Mouse (Mus musculus) midbrain, postnatal 0 days (tissue): ENCODE results near the gene Mon1a. TPM values are rescaled to one million over a fixed set of nuclear protein-coding genes. Genes with fewer than 3 reads are reported as not detected.

Experiments
- ATAC-seq: fragments of 200-750 bp; cut with Nextera tagmentation; 2 replicates; pipeline ENCODE4 v1.8.0; 2017; ENCODE audit warnings: moderate number of reproducible peaks, mild to moderate bottlenecking, moderate TSS enrichment, moderate library complexity; ENCODE audit not compliant: low FRiP score
- DNase-seq: peaks from one replicate; pipeline ENCODE4 v3.0.0-alpha.2; 2015; ENCODE audit warnings: low spot score
- H3K27ac ChIP-seq: fragments of 300-500 bp; sonication (generic); 2 replicates; pipeline ENCODE4 v1.5.1; 2014; ENCODE audit warnings: low read depth, mild to moderate bottlenecking, low read length, mixed read lengths
- H3K27me3 ChIP-seq: fragments of 300-500 bp; sonication (generic); 2 replicates; pipeline ENCODE4 v1.6.1; 2014; ENCODE audit warnings: low read length, control low read depth, mixed read lengths; ENCODE audit not compliant: insufficient read depth
- H3K36me3 ChIP-seq: fragments of 300-500 bp; sonication (generic); 2 replicates; pipeline ENCODE4 v1.6.1; 2014; ENCODE audit warnings: low read length, control low read depth, mixed read lengths; ENCODE audit not compliant: insufficient read depth
- H3K4me1 ChIP-seq: fragments of 300-500 bp; sonication (generic); 2 replicates; pipeline ENCODE4 v1.6.1; 2014; ENCODE audit warnings: mild to moderate bottlenecking, control low read depth, antibody characterized with exemption, low read length, mixed read lengths; ENCODE audit not compliant: insufficient read depth
- H3K4me2 ChIP-seq: fragments of 300-500 bp; sonication (generic); 2 replicates; pipeline ENCODE4 v1.6.1; 2014; ENCODE audit warnings: low read depth, mild to moderate bottlenecking, low read length, mixed read lengths; ENCODE audit not compliant: poor library complexity, severe bottlenecking
- H3K4me3 ChIP-seq: fragments of 300-500 bp; sonication (generic); 2 replicates; pipeline ENCODE4 v1.5.1; 2014; ENCODE audit warnings: low read depth, mild to moderate bottlenecking, low read length, moderate library complexity
- H3K9ac ChIP-seq: fragments of 300-500 bp; sonication (generic); replicated peaks from 2 replicates; pipeline ENCODE4 v1.6.1; 2014; ENCODE audit warnings: mild to moderate bottlenecking, low read length, moderate library complexity, mixed read lengths; ENCODE audit not compliant: poor library complexity, severe bottlenecking
- H3K9me3 ChIP-seq: fragments of 300-500 bp; sonication (generic); 2 replicates; pipeline ENCODE4 v1.6.1; 2016; ENCODE audit warnings: low read length, control low read depth
- CTCF ChIP-seq: IDR thresholded peaks from 2 replicates; pipeline ENCODE4 v1.5.1; 2016; ENCODE audit warnings: antibody characterized with exemption, mild to moderate bottlenecking
- WGBS: fragments of 180-500 bp; shearing (Covaris S2); extraction: QIAGEN DNeasy Blood & Tissue Kit; methylation state at CpG from one replicate; pipeline ENCODE4 v1.1.7; 2014; 5-methylcytosine and 5-hydroxymethylcytosine counted together
- polyA plus RNA-seq: library from polyadenylated mRNA; unstranded; fragments of >200 nt; fragmentation: Nextera tagmentation; extraction: Ambion mirVana; gene quantifications from 2 replicates; pipeline ENCODE4 v1.2.1, GENCODE M21; 2015
- total RNA-seq: library from RNA; depleted of rRNA; stranded (reverse); fragments of >200 nt; gene quantifications from 2 replicates; pipeline ENCODE4 v1.2.3, GENCODE M21; 2014; rRNA removed

The Mon1a gene
- total and polyA plus RNA-seq, 2 experiments from 2014 or later: 16.7 to 24.9 TPM

- WGBS: 76% methylated on average over 13 of the region's 13 CpGs
- no peaks in the 10 kb centered on the region for H3K4me1 ChIP-seq
- no peak overlapping the region for H3K27ac ChIP-seq
- ATAC-seq (no peak), DNase-seq (no peak)
- no peaks in the 10 kb centered on the region for H3K27me3 ChIP-seq
- H3K9ac ChIP-seq: no peak overlapping the region
- H3K4me3 ChIP-seq: no peak overlapping the region
- H3K36me3 ChIP-seq: peaks cover 29% of the 10 kb centered on the region
- H3K9me3 ChIP-seq: no peaks in the 10 kb centered on the region
- no peak overlapping the region for H3K4me2 ChIP-seq
- no peak for TF ChIP-seq CTCF
These were observed 61.4 kb downstream of the Mon1a start for GRCm38 (mm10) chr9:107949184-107949921.

GRCm38 (mm10) chr9:107949922-107950235, 61.9 kb downstream of the Mon1a start, which contains the start of gene Traip:
TSS of gene Traip (plus strand) at chr9:107950136.
- no peak for TF ChIP-seq CTCF
- H3K4me1 ChIP-seq: no peaks in the 10 kb centered on the region
- H3K9me3 ChIP-seq: no peaks in the 10 kb centered on the region
- WGBS: 92% methylated on average over 10 of the region's 10 CpGs
- no peaks in the 10 kb centered on the region for H3K27me3 ChIP-seq
- no peak for DNase-seq
- H3K4me3 ChIP-seq: peak within 1 kb of the TSS; percentile 49
- no peak for ATAC-seq
- peak within 1 kb of the TSS; percentile 29; the same call in 1 of the 2 replicates for H3K9ac ChIP-seq
- H3K27ac ChIP-seq: peak within 1 kb of the TSS; percentile 70
- H3K4me2 ChIP-seq: peak within 1 kb of the TSS; percentile 63
- peaks cover 29% of the 10 kb centered on the region for H3K36me3 ChIP-seq

GRCm38 (mm10) chr9:107950460-107951355, 62.8 kb downstream of the Mon1a start:
- H3K4me2 ChIP-seq: peak overlapping the region; percentile 63
- H3K27ac ChIP-seq: peak overlapping the region; percentile 70
- no peak for TF ChIP-seq CTCF
- H3K27me3 ChIP-seq: no peaks in the 10 kb centered on the region
- DNase-seq (peak; percentile 95), ATAC-seq (peak; percentile 90)
- peaks cover 26% of the 10 kb centered on the region for H3K36me3 ChIP-seq
- H3K4me1 ChIP-seq: no peaks in the 10 kb centered on the region
- H3K9ac ChIP-seq: peak overlapping the region; percentile 29; the same call in 1 of the 2 replicates
- H3K4me3 ChIP-seq: peak overlapping the region; percentile 49
- 13% methylated on average over 45 of the region's 45 CpGs for WGBS
- no peaks in the 10 kb centered on the region for H3K9me3 ChIP-seq

Other genes starting within 250 kb of the Mon1a start
- gene Slc38a3, start 218.6 kb upstream of the Mon1a start, total RNA-seq: 70.0 and 94.5 TPM in 2 replicates
- 37.6 and 44.6 TPM in 2 replicates for gene Slc38a3, start 218.6 kb upstream of the Mon1a start, polyA plus RNA-seq
- gene Gnat1, start 208.4 kb upstream of the Mon1a start, total RNA-seq: 0.52 and 0.55 TPM in 2 replicates
- 2.3 and 2.6 TPM in 2 replicates for gene Gnat1, start 208.4 kb upstream of the Mon1a start, polyA plus RNA-seq
- gene Sema3f, start 177.7 kb upstream of the Mon1a start, total RNA-seq: 115 and 120 TPM in 2 replicates
- gene Sema3f, start 177.7 kb upstream of the Mon1a start, polyA plus RNA-seq: 13.5 and 14.1 TPM in 2 replicates
- 142 and 145 TPM in 2 replicates for gene Rbm5, start 117.2 kb upstream of the Mon1a start, total RNA-seq
- 159 and 160 TPM in 2 replicates for gene Rbm5, start 117.2 kb upstream of the Mon1a start, polyA plus RNA-seq
- gene Rbm6, start 14.9 kb upstream of the Mon1a start, total RNA-seq: 81.3 and 87.9 TPM in 2 replicates
- 48.8 and 57.9 TPM in 2 replicates for gene Rbm6, start 14.9 kb upstream of the Mon1a start, polyA plus RNA-seq
- 1.2 and 1.8 TPM in 2 replicates for gene Mst1r, start 18.7 kb downstream of the Mon1a start, total RNA-seq
- 1.1 and 1.2 TPM in 2 replicates for gene Mst1r, start 18.7 kb downstream of the Mon1a start, polyA plus RNA-seq
- 0.05 TPM in 1 of 2 replicates, not detected in the other for gene Actl11, start 40.3 kb downstream of the Mon1a start, total RNA-seq
- not detected in 2 replicates for gene Actl11, start 40.3 kb downstream of the Mon1a start, polyA plus RNA-seq
- gene Camkv, start 47.5 kb downstream of the Mon1a start, total RNA-seq: 133 and 153 TPM in 2 replicates
- 136 and 149 TPM in 2 replicates for gene Camkv, start 47.5 kb downstream of the Mon1a start, polyA plus RNA-seq
- gene Traip, start 62.0 kb downstream of the Mon1a start, total RNA-seq: 9.0 and 11.4 TPM in 2 replicates
- gene Traip, start 62.0 kb downstream of the Mon1a start, polyA plus RNA-seq: 11.6 and 12.0 TPM in 2 replicates
- 1.9 and 4.2 TPM in 2 replicates for gene Uba7, start 87.4 kb downstream of the Mon1a start, total RNA-seq
- 5.0 and 5.7 TPM in 2 replicates for gene Uba7, start 87.4 kb downstream of the Mon1a start, polyA plus RNA-seq
- 0.55 TPM in 1 of 2 replicates, not detected in the other for gene Gm20661, start 94.9 kb downstream of the Mon1a start, total RNA-seq
- 0.33 and 0.48 TPM in 2 replicates for gene Gm20661, start 94.9 kb downstream of the Mon1a start, polyA plus RNA-seq
- gene Inka1, start 97.7 kb downstream of the Mon1a start, total RNA-seq: 12.3 and 14.8 TPM in 2 replicates
- gene Inka1, start 97.7 kb downstream of the Mon1a start, polyA plus RNA-seq: 16.2 and 18.1 TPM in 2 replicates
- gene Cdhr4, start 104.3 kb downstream of the Mon1a start, total RNA-seq: 0.42 and 5.6 TPM in 2 replicates
- 0.59 and 1.1 TPM in 2 replicates for gene Cdhr4, start 104.3 kb downstream of the Mon1a start, polyA plus RNA-seq
- gene Gm20662, start 108.2 kb downstream of the Mon1a start, total RNA-seq: 3.6 TPM in 1 of 2 replicates, not detected in the other
- 0.31 TPM in 1 of 2 replicates, not detected in the other for gene Gm20662, start 108.2 kb downstream of the Mon1a start, polyA plus RNA-seq
- 249 and 272 TPM in 2 replicates for gene Ip6k1, start 114.3 kb downstream of the Mon1a start, total RNA-seq
- 90.5 and 94.1 TPM in 2 replicates for gene Ip6k1, start 114.3 kb downstream of the Mon1a start, polyA plus RNA-seq
- 13.4 and 18.7 TPM in 2 replicates for gene Gmppb, start 161.1 kb downstream of the Mon1a start, total RNA-seq
- gene Gmppb, start 161.1 kb downstream of the Mon1a start, polyA plus RNA-seq: 14.9 and 17.8 TPM in 2 replicates
- gene Amigo3, start 165.0 kb downstream of the Mon1a start, total RNA-seq: 2.5 and 3.7 TPM in 2 replicates
- 1.4 and 1.6 TPM in 2 replicates for gene Amigo3, start 165.0 kb downstream of the Mon1a start, polyA plus RNA-seq
- 0.14 TPM in 1 of 2 replicates, not detected in the other for gene Mst1, start 192.3 kb downstream of the Mon1a start, total RNA-seq
- gene Mst1, start 192.3 kb downstream of the Mon1a start, polyA plus RNA-seq: not detected in 2 replicates
- 46.3 and 60.6 TPM in 2 replicates for gene Rnf123, start 195.2 kb downstream of the Mon1a start, total RNA-seq
- 44.1 and 49.1 TPM in 2 replicates for gene Rnf123, start 195.2 kb downstream of the Mon1a start, polyA plus RNA-seq
- gene Apeh, start 206.5 kb downstream of the Mon1a start, total RNA-seq: 32.3 and 45.1 TPM in 2 replicates
- gene Apeh, start 206.5 kb downstream of the Mon1a start, polyA plus RNA-seq: 38.3 and 42.7 TPM in 2 replicates